Mouse (Mus musculus) gastrocnemius, adult 2 months (tissue): ENCODE measurements at regions not wholly inside any gene's neighbourhood (a gene's known extent, or its start where the extent isn't known, plus 50 kb on each side); places are given as distances from the start of the nearest gene placed in this dataset.

ENCODE experiments used
- DNase-seq: peaks from one replicate; pipeline ENCODE4 v3.0.0; 2022
- H3K27ac ChIP-seq: fragments of 200-600 bp; 2 replicates; pipeline ENCODE4 v1.8.1; 2022; ENCODE audit warnings: mild to moderate bottlenecking
- H3K4me3 ChIP-seq: fragments of 200-600 bp; 2 replicates; pipeline ENCODE4 v1.8.1; 2022; ENCODE audit warnings: mild to moderate bottlenecking, moderate library complexity
- CTCF ChIP-seq: fragments of 200-600 bp; IDR thresholded peaks from 2 replicates; pipeline ENCODE4 v1.8.1; 2022; ENCODE audit warnings: antibody characterized with exemption, mild to moderate bottlenecking, moderate library complexity
- intact Hi-C: fragments of 180-260 bp; cut with DNase I; formaldehyde crosslinking; loops from one replicate; pipeline ENCODE4 v1.15.1; 2025

DNA sequence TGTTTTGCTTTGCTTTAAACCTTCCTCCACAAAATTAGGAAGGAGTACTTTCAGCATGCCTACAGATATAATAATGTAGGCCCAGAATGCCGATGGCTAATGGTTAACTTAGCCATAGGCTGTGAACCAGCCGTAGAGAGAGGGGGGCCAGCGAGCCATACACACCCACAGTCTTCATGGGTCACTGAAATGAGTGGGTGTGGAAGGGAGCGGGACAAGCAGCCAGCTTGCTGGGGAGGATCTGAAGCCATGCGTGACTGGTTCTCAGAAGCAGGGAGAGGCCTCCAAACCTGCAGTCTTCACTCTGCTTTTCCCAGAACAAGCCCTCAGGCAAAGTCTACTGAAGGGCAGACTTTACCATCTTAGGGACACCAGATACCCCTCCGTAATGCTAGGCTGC lies 50.8 kb upstream of the Ptpn13 start:
- intact Hi-C loops: no loop called here
- Histone ChIP-seq H3K27ac (no peak overlapping the region), H3K4me3 (no peak overlapping the region)
- DNase-seq: no peak
- TF ChIP-seq CTCF: no peak

DNA sequence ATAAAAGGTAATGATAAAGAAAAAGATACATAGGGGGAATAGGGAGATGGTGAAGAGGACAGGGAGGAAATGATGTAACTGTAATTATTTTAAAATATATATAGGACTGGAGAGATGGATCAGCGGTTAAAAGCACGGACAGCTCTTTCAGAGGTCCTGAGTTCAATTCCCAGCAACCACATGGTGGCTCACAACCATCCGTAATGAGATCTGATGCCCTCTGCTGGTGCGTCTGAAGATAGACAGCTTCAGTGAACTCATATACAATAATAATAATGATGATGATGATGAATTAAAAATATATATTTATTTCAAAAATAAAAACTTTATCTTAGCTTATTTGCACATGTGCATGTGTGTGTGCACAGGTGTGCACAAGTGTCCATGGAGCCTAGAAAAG lies 51.9 kb upstream of the Ptpn13 start:
- no peak for DNase-seq
- Histone ChIP-seq H3K27ac (no peak overlapping the region), H3K4me3 (no peak overlapping the region)
- intact Hi-C loops: no loop called here
- TF ChIP-seq CTCF: no peak

DNA sequence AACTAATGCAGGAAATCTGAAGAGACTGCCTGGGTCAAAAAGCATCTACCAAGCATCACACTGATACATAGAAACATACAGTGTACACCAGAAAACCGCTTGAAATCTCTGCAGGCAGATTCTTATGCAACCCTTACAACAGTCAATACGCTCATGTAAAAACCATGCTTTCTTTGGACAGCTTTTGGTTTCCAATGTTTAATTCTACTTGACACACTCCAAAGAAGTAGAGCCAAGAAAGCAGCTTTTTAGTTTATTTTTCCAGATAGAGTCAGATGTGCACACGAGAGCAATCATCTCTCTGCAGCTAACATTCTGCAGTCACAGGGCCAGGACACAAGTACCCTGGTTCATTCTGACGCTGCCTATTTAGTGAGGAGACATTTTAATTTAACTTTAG lies 54.5 kb upstream of the Ptpn13 start:
- TF ChIP-seq CTCF: no peak
- intact Hi-C loops: no loop called here
- no peak overlapping the region for H3K4me3 ChIP-seq
- H3K27ac ChIP-seq: no peak overlapping the region
- DNase-seq: no peak

DNA sequence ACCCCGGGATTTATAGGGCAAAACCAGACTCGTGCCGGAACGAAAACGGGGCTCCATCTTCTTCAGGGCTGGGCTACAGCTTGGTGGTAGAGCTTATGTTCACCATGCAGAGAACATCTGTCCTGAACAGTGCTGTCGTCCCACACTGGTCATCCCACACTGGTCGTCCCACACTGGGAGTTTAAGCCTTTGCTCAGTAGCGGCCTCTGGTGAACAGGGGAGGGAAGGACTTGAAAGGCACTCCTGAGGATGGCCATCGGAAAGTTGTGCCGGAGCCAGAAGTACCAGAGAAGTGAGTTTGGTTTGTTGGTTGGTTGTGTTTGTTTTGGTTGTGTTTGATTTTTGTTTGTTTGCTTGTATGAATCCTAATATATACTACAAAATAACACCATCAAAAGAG lies 56.0 kb upstream of the Ptpn13 start:
- intact Hi-C loops: no loop called here
- Histone ChIP-seq H3K27ac (no peak overlapping the region), H3K4me3 (no peak overlapping the region)
- DNase-seq: no peak
- peak; percentile 24; the same call in 1 of the 2 replicates for TF ChIP-seq CTCF

DNA sequence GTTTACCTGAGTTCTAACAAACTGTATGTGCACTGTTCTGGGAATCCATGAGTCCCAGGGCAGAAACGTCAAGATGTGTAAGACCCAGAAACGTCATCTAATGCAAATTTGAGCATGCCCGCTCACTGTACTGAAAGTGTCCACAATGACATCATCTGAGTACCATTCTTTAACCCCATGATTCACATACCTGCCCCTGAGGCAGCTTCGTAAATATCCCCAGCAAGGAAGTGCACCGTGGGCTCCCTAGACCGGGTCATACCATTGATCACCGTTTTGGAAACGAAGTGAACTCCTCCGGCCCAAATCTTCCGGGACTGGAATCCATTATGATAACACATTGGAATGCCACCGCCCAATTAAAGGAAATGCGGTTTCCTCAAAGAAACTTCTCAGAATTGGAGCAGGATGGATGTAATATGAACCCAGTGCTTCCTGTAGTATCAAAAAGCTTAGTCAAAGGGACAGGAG lies 57.8 kb upstream of the Ptpn13 start:
- no peak for DNase-seq
- Histone ChIP-seq H3K4me3 (no peak overlapping the region), H3K27ac (no peak overlapping the region)
- intact Hi-C loops: no loop called here
- no peak for TF ChIP-seq CTCF

DNA sequence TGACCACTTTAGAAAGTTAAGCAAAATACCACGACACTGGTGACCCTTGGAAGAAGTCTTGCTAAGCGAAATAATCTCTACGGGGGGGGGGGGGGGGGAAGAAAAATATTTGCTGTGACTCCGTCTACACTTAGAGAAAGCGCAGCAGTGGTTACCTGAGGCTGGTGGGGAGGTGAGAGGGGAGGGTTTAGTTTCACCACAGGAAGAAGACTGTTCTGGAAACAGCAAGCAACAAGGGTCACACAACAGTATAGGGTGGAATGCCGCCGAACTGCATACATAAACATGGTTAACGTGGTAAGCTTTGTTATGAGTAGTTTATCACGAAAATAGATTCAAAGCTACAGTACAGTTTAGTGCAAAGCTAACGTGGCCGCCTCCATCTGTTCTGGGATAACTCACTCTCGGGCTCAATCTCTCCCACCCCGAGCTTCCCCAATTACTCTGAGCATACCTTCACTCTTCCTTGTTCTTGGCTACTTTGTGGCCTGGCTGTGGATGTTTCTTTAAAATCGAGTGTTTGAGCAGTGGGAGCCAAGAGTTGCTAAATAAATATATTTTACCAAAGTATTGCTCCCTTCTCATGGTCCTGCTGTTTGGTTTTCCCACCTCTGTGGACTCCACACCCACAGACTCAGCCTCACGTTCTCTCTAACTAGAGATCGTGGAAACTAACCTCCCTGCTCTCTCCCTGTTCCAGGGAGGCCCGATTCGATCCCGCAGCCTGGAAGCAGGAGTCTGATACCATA lies 59.1 kb upstream of the Ptpn13 start:
- no peak for DNase-seq
- Histone ChIP-seq H3K4me3 (no peak overlapping the region), H3K27ac (no peak overlapping the region)
- no peak for TF ChIP-seq CTCF
- intact Hi-C loops: no loop called here

DNA sequence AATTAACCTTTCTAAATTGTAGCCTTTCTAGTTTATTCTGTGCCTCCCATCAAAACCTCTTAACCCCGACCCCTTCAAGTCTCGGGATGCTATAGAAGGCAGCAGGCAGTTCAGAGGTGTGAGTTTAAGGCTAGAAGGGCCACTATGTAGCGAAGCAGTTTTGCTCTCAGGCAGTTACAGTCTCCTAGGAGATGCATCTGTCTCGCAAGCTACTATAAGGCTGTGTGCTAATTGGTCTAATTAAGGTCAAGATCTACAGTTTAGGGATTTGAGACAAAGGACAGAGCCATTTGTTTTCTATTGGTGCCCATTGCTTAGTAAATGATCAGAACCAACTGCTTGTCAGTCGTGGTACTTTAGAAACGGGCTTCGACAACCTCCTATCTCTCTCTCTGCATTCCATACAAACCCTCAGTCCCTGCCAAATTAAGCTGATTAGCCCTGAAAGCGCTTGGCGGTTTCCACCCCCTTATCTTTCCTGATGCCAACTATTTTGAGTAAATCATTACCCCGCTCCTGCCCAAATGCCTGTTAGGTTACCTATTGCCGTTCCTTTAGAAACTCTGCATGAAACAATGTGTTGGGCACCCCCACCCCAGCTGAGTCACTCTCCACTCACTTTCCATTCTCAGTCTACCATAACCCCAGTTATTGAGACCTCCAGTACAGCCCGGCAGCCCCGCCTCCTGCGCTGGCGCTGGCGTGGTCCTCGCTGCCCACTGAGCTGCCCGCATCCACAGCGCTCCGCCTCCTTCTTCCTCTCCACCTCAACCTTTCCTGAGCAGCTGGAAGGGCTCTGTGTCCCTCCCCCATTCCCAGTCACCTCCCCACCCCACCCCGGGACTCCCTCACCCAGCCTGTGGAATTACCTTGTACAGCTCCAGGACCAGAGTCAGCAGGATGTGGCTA lies 59.9 kb upstream of the Ptpn13 start:
- intact Hi-C loops: no loop called here
- no peak for DNase-seq
- no peak for TF ChIP-seq CTCF
- no peak overlapping the region for H3K27ac ChIP-seq
- H3K4me3 ChIP-seq: no peak overlapping the region

DNA sequence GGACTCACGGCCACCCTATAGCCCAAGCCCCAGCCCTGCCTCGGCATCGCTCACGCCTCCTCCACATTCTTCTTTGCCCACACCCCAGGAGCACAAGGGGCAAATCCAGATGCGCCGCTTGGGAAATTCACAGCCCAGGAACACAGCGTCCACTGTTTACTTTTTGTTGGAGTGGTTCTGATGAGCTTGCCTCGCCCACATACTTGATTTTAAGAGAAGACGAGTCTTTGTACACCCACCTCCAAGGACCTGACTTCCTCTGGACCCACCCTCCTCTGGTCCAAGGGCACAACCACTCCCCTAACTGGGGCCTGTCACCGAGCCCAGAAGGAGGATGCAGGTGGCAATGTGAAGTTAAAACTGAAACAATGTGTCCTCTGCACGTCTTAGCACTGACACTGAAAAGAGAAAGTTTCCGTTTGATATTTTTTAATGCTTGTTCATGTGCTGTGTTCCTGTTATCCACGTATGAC lies 64.2 kb upstream of the Ptpn13 start:
- no peak overlapping the region for H3K27ac ChIP-seq
- DNase-seq: no peak
- H3K4me3 ChIP-seq: no peak overlapping the region
- TF ChIP-seq CTCF: no peak
- intact Hi-C loops: no loop called here

DNA sequence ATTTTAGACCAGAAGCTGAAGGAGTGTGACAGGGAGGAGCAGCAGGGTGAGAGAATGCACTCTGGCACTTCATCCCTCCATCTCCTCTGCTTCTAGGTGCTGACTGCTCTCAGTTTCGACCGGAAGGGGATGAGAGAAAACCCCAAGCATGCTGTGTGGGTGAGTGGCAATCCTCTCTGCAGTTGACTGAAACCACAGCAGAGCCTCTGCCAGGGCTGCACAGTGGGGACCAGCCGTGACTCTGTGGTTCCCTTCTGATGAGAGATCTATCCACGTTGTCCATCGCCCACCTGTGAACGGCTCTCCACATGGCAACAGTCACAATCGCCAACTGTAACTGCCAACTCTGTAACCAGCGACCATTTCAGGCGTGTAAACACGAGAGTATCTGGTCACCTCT lies 64.6 kb upstream of the Ptpn13 start:
- H3K4me3 ChIP-seq: no peak overlapping the region
- no peak for TF ChIP-seq CTCF
- H3K27ac ChIP-seq: no peak overlapping the region
- DNase-seq: no peak
- intact Hi-C loops: no loop called here

DNA sequence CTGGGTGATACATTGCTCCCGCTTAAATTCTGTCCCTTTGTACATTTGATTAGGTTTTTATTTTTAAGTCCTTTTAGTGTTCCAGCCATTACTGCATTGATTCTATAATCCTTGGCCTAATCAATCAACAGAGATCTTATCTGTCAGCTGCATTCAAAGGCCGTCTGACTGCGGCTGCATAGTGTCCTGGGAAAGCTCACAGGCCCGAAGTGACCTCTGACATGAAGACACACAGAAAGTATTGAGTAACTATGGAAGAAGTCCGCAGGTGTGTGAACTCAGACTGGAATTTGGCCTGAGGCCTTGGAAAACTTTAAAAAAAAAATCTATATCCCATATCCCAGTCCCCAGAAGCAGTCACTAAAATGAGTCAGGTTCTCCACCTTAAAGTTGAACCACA lies 67.4 kb upstream of the Ptpn13 start:
- TF ChIP-seq CTCF: no peak
- intact Hi-C loops: loop anchor here (2.0 to 10.0 kb wide), 2 partner anchors 177 to 301 kb away; no protein-coding TSS in a partner anchor

DNA sequence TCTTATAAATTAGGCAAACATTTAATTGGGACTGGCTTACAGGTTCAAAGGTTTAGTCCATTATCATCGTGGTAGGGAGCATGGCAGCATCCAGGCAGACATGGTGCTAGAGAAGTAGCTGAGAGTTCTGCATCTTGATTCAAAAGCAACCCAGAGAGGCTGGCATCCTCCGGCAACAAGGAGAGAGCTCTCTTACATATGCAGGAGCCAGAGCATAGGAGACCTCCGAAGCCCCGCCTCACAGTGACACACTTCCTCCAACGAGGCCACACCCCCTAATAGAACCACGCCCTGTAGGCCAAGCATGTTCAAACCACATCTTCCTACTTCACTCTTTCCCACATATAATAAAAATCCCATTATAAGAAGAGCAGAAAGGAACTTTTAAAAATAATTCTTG lies 68.5 kb upstream of the Ptpn13 start:
- intact Hi-C loops: loop anchor here (2.0 to 10.0 kb wide), 2 partner anchors 178 to 302 kb away; no protein-coding TSS in a partner anchor
- no peak for DNase-seq
- H3K27ac ChIP-seq: 0 out of 2 replicates have a peak overlapping the region, but pooled peaks have one; percentile 41
- no peak for TF ChIP-seq CTCF
- peak overlapping the region; percentile 63 for H3K4me3 ChIP-seq

More for the DNA sequence above, 67.4 kb upstream of the Ptpn13 start:
- Histone ChIP-seq H3K4me3 (no peak overlapping the region), H3K27ac (no peak overlapping the region)
- no peak for DNase-seq

DNA sequence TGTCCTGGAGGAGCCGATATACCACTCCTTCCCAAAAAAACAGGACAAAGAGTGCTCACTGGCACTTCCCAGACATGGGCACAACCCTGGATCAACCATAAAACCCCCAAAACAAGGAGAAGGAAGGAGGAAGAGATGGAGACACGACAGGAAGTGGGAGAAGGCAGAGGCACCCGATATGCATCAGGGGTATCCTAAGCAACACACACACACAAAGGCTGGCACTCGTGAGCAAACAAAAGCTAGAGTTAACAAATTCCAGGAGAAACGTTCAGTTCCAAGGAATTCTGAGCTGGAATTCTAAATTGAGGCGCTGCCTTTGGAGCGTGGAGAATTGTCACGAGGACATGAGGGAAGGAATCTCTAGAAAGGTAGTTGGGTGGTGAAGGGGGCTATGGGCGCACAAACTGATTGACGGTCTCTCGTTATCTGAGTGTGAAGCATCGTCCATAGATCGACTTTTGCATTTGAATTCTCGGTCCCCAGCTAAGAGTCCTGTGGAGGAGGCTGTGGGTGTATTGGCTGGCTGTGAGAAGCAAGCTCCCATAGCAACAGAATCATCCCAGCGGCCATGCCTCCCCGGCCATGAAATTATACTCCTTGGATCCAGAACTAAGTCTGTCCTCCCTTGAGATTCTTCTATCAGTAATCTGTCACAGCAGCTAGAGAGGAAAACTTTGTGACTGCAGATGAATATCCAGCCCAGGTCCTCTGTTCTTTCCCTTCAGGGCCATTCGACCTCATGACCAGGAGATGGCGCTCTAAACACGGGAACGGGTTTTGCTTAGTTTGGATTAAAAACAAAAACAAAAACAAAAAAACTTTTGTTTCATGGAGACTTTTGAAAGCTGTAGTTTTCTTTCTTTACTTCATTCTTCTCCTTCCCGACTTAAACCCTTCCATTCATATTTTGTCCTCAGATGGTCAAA lies 69.4 kb upstream of the Ptpn13 start:
- peak; percentile 53 for DNase-seq
- TF ChIP-seq CTCF: peak; percentile 92; the same call in 1 of the 2 replicates
- Histone ChIP-seq H3K27ac (peak overlapping the region; percentile 41; the same call in 1 of the 2 replicates), H3K4me3 (peak overlapping the region; percentile 63)
- intact Hi-C loops: loop anchor here (2.0 to 10.0 kb wide), 2 partner anchors 179 to 303 kb away; no protein-coding TSS in a partner anchor
